Mouse (Mus musculus): ENCODE data around the gene Cfap73.

Gene Cfap73

DNA sequence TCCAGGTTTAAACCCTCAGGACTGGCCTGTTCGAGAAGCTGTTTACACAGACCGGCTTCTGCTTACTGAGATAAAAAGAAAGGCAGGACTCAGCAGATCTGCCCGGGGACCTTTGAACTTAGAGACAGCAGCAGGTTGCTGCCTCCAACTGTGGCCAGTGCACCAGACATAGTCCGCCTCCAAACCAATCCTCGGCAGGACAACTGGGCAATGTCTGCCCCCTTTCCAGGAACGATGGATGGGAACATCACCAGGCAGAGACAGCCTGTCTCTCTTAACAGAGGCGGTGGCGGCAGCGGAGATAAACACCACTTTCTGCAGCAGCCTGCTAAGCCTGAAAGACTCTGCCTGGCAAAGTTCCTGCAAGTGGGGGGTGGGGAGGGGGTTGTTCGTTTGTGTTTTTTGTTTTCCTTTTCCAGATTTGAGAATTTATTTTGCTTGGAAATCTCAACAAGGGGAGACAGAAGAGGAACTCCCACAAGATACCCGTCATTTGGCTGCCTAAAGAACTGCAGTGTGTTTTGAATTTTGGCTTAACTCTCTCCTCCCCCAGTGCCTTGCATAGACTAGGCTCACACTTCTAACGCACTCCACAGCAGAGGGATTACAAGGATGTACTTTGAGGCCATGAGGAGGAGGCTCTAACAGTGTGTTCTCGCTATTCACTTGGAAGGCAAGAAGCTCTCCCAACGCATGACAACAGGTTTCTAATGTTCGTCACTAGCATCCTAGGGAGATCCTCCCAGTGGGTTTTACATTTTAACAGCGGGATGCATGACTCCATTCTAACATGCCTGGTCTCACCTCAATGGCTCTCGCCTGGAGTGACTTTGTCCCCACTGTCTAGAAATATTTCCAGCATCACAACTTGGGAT lies 47.1 kb downstream of the Cfap73 start:
- no peak for DNase-seq (ENCODE audit: low spot score in 2 of 2)

- DNase-seq (ENCODE audit: low spot score in 2 of 2) = no peak
These were observed 49.1 kb downstream of the Cfap73 start for GRCm38 (mm10) chr5:120584968-120585367.

DNA sequence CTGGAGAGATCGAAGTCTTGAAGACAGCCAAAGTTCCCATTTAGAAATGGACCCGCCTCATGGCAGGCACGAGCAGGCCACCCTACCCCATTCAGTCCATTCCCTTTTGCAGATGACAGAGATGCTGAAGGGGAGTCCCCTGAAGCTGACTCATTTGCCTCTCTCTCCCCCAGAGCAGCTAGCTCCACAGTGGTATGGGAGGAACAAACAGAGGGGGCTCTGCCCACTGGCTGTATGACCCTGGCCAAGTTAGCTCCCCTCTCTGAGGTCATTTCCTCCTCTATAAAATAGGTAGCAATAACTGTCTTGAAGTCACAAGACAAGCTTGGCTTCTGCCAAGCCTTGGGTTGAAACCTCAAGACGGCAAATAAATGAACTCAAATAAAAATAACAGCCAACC lies 50.5 kb downstream of the Cfap73 start:
- DNase-seq (ENCODE audit: low spot score in 2 of 2) = no peak

DNA sequence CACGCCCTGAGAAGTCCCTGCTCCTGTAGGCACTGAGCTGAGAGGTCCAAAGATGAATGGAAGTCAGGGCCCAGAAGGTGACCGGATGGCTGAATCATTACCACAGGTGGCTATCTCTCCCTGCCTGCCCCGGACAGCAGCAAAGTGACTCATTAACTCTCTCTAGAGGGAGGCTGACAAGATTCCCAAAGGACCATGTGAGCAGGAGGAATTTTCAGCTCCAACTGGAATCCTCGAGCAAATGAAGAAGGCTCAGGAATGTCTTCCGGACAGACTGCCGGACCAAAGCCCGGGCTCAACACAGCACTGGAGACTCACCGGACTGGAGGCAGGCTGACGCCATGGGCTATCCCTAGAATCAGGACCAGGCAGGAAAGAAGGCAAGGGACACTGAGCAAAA lies 52.0 kb downstream of the Cfap73 start:
- no peak for DNase-seq (ENCODE audit: low spot score in 2 of 2)

- no peak for DNase-seq (ENCODE audit: low spot score in 2 of 2)
These were observed 54.0 kb downstream of the Cfap73 start for GRCm38 (mm10) chr5:120579898-120580626.

DNA sequence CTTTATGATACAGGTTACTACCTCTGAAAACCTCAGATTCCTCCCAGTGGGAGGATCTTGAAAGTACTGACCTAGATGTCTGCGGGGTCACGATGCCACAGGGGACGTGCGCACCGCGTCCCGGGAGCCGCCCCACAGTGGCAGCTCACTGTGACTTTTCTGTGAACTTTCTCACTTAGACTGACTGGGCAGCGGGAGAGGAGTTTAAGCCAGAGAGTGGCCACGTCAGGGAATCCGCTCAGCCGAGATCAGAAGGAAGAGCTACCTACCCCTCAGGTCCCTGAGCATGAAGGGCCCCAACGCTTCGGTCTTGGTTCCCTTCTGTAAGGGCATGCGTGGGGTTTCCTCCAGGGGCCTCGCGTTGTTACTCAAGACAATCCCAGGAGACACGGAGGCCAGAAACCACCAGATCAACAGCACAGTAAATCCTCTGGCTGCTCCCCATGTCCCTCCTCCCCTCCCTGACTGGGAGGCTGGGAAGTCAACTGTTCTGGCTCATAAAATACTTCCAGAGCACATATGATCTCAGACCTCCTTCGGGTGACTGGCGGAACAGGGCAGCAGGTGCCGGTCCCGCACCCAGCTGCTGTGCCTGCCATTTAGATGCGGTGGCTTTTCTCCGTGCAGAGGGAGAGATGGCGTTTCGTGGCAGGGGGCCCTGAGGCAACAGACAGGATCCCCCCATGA lies 54.7 kb downstream of the Cfap73 start:
- DNase-seq (ENCODE audit: low spot score in 2 of 2) = no peak

DNA sequence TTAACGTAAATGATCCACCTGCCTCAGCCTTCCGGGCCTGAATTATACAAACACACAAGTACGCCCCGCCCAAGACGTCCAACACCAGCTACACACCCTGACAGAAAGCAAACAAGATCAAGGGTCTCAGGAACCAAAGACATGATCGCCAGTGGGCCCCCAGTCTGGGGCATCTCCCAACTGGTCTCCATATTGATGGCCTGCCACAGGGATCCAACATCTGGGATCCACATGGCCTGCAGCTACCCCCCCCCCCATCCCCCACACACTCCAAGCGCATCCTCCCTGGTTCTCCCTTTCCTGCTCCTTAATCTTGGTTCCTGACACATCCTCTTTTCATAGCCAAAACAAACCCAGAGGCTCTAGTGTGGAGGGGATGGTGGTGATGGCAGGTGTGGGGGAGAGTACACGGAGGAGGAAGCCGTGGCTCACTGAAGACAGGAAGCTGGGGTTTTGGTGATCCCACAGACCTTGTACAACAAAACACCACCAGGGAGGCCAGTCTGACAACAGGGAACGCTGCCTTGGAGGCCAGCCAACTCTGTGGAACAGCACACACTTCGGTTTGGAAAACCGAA lies 55.4 kb downstream of the Cfap73 start:
- DNase-seq (ENCODE audit: low spot score in 2 of 2) = no peak

Measured in frontal cortex, postnatal 25 days (tissue).